Mouse (Mus musculus) kidney, embryonic 14.5 days (tissue): ENCODE results near the gene Hist1h2bj. TPM values are rescaled to one million over a fixed set of nuclear protein-coding genes. Genes with fewer than 3 reads are reported as not detected.
"Not testable (repeated sequence)": the region's sequence is repeated elsewhere in the genome, so short reads cannot be mapped to it uniquely, and the experiment has no call there.

Source experiments
- ATAC-seq: fragments of 200-750 bp; cut with Nextera tagmentation; 2 replicates; pipeline ENCODE4 v1.8.0; 2017; ENCODE audit warnings: moderate number of reproducible peaks, mild to moderate bottlenecking, moderate TSS enrichment, moderate library complexity; ENCODE audit not compliant: low FRiP score, low TSS enrichment
- H3K27ac ChIP-seq: fragments of 300-500 bp; sonication (generic); 2 replicates; pipeline ENCODE4 v1.5.1; 2014; ENCODE audit warnings: low read depth, mild to moderate bottlenecking, low read length, moderate library complexity, mixed read lengths
- H3K27me3 ChIP-seq: fragments of 300-500 bp; sonication (generic); 2 replicates; pipeline ENCODE4 v1.6.1; 2014; ENCODE audit warnings: mild to moderate bottlenecking, low read length; ENCODE audit not compliant: control insufficient read depth, insufficient read depth
- H3K36me3 ChIP-seq: fragments of 300-500 bp; sonication (generic); 2 replicates; pipeline ENCODE4 v1.6.1; 2014; ENCODE audit warnings: low read length, mixed read lengths; ENCODE audit not compliant: control insufficient read depth, insufficient read depth
- H3K4me1 ChIP-seq: fragments of 300-500 bp; sonication (generic); 2 replicates; pipeline ENCODE4 v1.6.1; 2014; ENCODE audit warnings: low read length, mixed read lengths; ENCODE audit not compliant: control insufficient read depth, insufficient read depth
- H3K4me2 ChIP-seq: fragments of 300-500 bp; sonication (generic); replicated peaks from 2 replicates; pipeline ENCODE4 v1.6.1; 2014; ENCODE audit warnings: low read depth, mild to moderate bottlenecking, low read length
- H3K4me3 ChIP-seq: fragments of 300-500 bp; sonication (generic); 2 replicates; pipeline ENCODE4 v1.5.1; 2014; ENCODE audit warnings: mild to moderate bottlenecking, low read length
- H3K9ac ChIP-seq: fragments of 300-500 bp; sonication (generic); 2 replicates; pipeline ENCODE4 v1.6.1; 2014; ENCODE audit warnings: low read depth, mild to moderate bottlenecking, low read length, moderate library complexity
- H3K9me3 ChIP-seq: fragments of 300-500 bp; sonication (generic); 2 replicates; pipeline ENCODE4 v1.6.1; 2016; ENCODE audit warnings: low read length; ENCODE audit not compliant: control insufficient read depth
- WGBS: fragments of 180-500 bp; shearing (Covaris S2); extraction: QIAGEN DNeasy Blood & Tissue Kit; methylation state at CpG from one replicate; pipeline ENCODE4 v1.1.7; 2014; 5-methylcytosine and 5-hydroxymethylcytosine counted together
- microRNA-seq: library from miRNA; unstranded; fragments of <30 nt; microRNA quantifications from one replicate; pipeline ENCODE4, GENCODE M21; 2016
- polyA plus RNA-seq: library from polyadenylated mRNA; unstranded; fragments of >200 nt; fragmentation: Nextera tagmentation; extraction: Ambion mirVana; gene quantifications from 2 replicates; pipeline ENCODE4 v1.2.1, GENCODE M21; 2014

Gene Hist1h2bj
- polyA plus RNA-seq, 1 experiment from 2014 or later: 18.7 TPM

GRCm38 (mm10) chr13:22061422-22061821 is 18.4 kb downstream of the Hist1h2bj start:
- Histone ChIP-seq H3K9me3 (no peaks in the 10 kb centered on the region), H3K27me3 (no peaks in the 10 kb centered on the region), H3K27ac (no peak overlapping the region), H3K9ac (no peak overlapping the region), H3K4me1 (no peaks in the 10 kb centered on the region), H3K4me2 (no peak overlapping the region), H3K36me3 (no peaks in the 10 kb centered on the region), H3K4me3 (no peak overlapping the region)
- no peak for ATAC-seq
- WGBS: 88% methylated on average over 1 of the region's 1 CpGs

- WGBS: 59% methylated on average over 1 of the region's 1 CpGs
- H3K27ac ChIP-seq: no peak overlapping the region
- no peaks in the 10 kb centered on the region for H3K4me1 ChIP-seq
- H3K4me2 ChIP-seq: no peak overlapping the region
- H3K9ac ChIP-seq: no peak overlapping the region
- H3K27me3 ChIP-seq: no peaks in the 10 kb centered on the region
- no peak for ATAC-seq
- no peaks in the 10 kb centered on the region for H3K9me3 ChIP-seq
- H3K36me3 ChIP-seq: no peaks in the 10 kb centered on the region
- no peak overlapping the region for H3K4me3 ChIP-seq
Measured at GRCm38 (mm10) chr13:22063468-22063867, 20.5 kb downstream of the Hist1h2bj start.

GRCm38 (mm10) chr13:22084140-22084539 is 41.1 kb downstream of the Hist1h2bj start, which contains the start of gene Vmn1r188:
Vmn1r188 (plus strand) TSS chr13:22084440.
- H3K36me3 ChIP-seq, ATAC-seq, H3K9ac ChIP-seq, H3K27ac ChIP-seq, H3K4me3 ChIP-seq, H3K9me3 ChIP-seq, H3K4me1 ChIP-seq, H3K27me3 ChIP-seq, H3K4me2 ChIP-seq: not testable (repeated sequence)
- WGBS: 81% methylated on average over 1 of the region's 1 CpGs

Small RNAs within 50 kb of the gene (microRNA-seq; reads per million reads assigned to microRNA genes)
- gene Gm26300 (not detected), gene Gm44390 (not detected), gene Gm44486 (not detected)

Other genes with a start within 250 kb of the Hist1h2bj start
- 25.4 and 40.2 TPM in 2 replicates for gene Hist1h2bq, start 233.0 kb upstream of the Hist1h2bj start, polyA plus RNA-seq
- gene Hist1h2ao, start 232.7 kb upstream of the Hist1h2bj start, polyA plus RNA-seq: 2.5 TPM in 1 of 2 replicates, not detected in the other
- gene Hist1h4m, start 231.5 kb upstream of the Hist1h2bj start, polyA plus RNA-seq: not detected in 2 replicates
- 23.1 and 41.1 TPM in 2 replicates for gene Hist1h4n, start 211.0 kb upstream of the Hist1h2bj start, polyA plus RNA-seq
- 4,540 and 6,439 TPM in 2 replicates for gene Hist1h2ap, start 209.7 kb upstream of the Hist1h2bj start, polyA plus RNA-seq
- 27.1 and 42.5 TPM in 2 replicates for gene Hist1h2br, start 209.5 kb upstream of the Hist1h2bj start, polyA plus RNA-seq
- gene Zfp184, start 98.1 kb upstream of the Hist1h2bj start, polyA plus RNA-seq: 15.5 and 17.9 TPM in 2 replicates
- gene Pom121l2, start 62.0 kb upstream of the Hist1h2bj start, polyA plus RNA-seq: 0.36 TPM in 1 of 2 replicates, not detected in the other
- gene Prss16, start 33.5 kb upstream of the Hist1h2bj start, polyA plus RNA-seq: not detected in 2 replicates
- 8.6 and 14.9 TPM in 2 replicates for gene Hist1h2ah, start 7.6 kb upstream of the Hist1h2bj start, polyA plus RNA-seq
- gene Hist1h2bk, start 7.3 kb upstream of the Hist1h2bj start, polyA plus RNA-seq: 14.1 and 26.0 TPM in 2 replicates
- gene Hist1h4i, start 1.9 kb upstream of the Hist1h2bj start, polyA plus RNA-seq: 33.2 and 38.0 TPM in 2 replicates
- gene Hist1h2ag, start 270 bp upstream of the Hist1h2bj start, polyA plus RNA-seq: 81.2 and 125 TPM in 2 replicates
- not detected in 2 replicates for gene Vmn1r188, start 41.2 kb downstream of the Hist1h2bj start, polyA plus RNA-seq
- not detected in 2 replicates for gene Vmn1r189, start 62.6 kb downstream of the Hist1h2bj start, polyA plus RNA-seq
- not detected in 2 replicates for gene Vmn1r191, start 140.8 kb downstream of the Hist1h2bj start, polyA plus RNA-seq
- not detected in 2 replicates for gene Vmn1r192, start 147.9 kb downstream of the Hist1h2bj start, polyA plus RNA-seq
- gene Vmn1r193, start 179.9 kb downstream of the Hist1h2bj start, polyA plus RNA-seq: not detected in 2 replicates
- not detected in 2 replicates for gene Vmn1r194, start 201.0 kb downstream of the Hist1h2bj start, polyA plus RNA-seq
- not detected in 2 replicates for gene Vmn1r195, start 227.3 kb downstream of the Hist1h2bj start, polyA plus RNA-seq
- not detected in 2 replicates for gene Vmn1r196, start 246.7 kb downstream of the Hist1h2bj start, polyA plus RNA-seq